Mouse (Mus musculus) liver, adult (tissue): ENCODE measurements around the gene Arhgef3.

Experiments
- GATA4 ChIP-seq: IDR thresholded peaks from 2 replicates; pipeline ENCODE4 v1.6.1; 2014; ENCODE audit warnings: mild to moderate bottlenecking, low read length; ENCODE audit not compliant: insufficient replicate concordance

Arhgef3 gene

GRCm38 (mm10) chr14:27101735-27102134 lies 13.0 kb upstream of the Arhgef3 start:
- no peak for TF ChIP-seq GATA4

GRCm38 (mm10) chr14:27102720-27103119 lies 12.0 kb upstream of the Arhgef3 start:
- no peak for TF ChIP-seq GATA4

DNA sequence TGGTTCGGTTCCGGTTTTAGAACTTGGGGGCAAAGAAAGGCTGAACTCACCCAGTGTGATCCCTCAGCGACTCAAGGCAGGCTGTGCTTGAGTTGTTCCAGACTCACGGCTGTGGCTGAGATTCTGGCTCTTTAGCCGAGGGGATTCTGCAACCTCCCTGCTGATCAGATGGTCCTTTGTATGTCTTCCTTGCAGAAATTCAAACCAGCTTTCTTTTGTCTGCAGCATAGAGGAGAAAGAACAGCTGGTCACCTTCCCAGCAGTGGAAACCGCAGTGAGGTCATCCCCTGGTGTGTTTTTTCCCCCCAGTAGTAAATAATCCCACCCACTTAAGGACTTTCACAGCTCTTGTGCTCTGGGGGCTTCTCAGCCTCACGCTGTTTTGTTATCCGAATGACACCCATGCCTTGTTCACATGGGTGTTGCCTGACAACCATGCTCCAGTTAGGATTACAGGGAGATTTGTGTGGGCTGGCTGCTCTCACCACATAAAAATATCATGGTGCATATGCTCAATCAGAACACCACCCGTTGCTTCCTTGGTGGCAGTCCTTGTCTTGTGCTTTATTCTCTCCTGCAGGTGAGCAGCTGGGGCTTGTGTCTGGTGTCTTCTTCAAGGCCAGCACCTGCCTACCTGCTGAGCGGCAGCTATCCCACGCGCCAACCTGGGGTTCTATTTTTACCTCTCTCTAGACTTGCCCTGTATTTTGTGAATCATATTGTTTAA lies 8.8 kb upstream of the Arhgef3 start:
- TF ChIP-seq GATA4: no peak

- no peak for TF ChIP-seq GATA4
Measured at GRCm38 (mm10) chr14:27108748-27109504, 5.8 kb upstream of the Arhgef3 start.

DNA sequence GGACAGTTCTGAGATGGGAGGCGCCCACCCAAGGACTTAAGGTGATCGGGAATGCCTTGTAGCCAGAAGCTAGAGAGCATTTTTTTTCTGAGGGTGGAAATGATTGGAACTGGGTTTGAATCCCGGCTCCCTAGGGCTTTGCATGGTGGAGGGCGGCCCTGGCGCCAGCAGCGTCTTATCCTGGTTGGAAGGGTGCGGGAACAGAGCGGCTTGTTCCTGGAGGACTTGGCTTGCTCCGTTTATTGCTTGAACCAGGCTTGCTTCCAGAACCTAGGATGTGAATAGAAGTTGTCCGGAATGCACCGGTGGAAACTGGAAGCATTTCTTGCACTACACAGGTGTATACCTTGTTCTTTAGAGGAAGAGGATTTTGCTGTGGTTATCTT lies 569 bp downstream of the Arhgef3 start:
- TF ChIP-seq GATA4: no peak

DNA sequence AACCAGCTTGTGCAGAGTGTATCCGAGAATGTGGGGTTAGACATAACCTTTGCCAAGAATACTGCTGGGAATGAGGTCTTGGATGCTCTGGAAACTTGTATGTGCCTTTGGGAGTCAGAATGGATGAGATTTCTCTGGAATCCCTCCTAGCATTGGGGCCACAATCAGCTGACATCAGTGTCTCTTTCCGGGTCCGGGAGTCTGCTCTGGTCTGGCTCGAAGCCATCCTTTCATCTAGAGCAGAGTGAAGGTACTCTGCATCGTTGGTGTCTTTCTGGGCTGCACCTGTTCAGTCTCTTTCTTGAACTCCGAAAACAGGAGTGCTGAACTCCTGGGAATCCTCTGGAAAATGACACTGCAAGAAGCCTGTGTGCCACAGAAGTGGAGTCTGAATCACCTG lies 1.3 kb downstream of the Arhgef3 start:
- TF ChIP-seq GATA4: no peak

GRCm38 (mm10) chr14:27116577-27117165 lies 2.0 kb downstream of the Arhgef3 start:
- TF ChIP-seq GATA4: no peak

- TF ChIP-seq GATA4: no peak
Measured at GRCm38 (mm10) chr14:27118546-27118945, 3.8 kb downstream of the Arhgef3 start.

DNA sequence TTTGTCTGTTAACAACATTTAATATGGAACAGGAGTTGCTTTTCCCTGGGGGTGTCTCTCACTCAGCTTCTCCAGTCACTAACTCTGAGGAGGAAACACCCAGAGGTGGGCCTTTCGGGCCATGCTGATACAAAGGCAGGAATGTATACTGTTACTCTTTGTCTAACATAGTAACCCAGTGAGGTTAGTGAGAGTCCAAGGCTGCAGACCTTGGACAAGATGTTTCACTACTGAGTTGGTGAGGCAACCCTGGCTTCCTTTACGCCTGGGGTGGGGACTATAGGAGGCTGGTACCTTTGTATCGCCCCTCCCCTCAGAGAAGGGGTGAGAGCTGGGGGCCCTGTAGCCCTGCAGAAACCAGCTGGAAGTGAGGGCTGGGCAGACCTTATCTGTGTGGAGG lies 7.9 kb downstream of the Arhgef3 start:
- TF ChIP-seq GATA4: no peak

DNA sequence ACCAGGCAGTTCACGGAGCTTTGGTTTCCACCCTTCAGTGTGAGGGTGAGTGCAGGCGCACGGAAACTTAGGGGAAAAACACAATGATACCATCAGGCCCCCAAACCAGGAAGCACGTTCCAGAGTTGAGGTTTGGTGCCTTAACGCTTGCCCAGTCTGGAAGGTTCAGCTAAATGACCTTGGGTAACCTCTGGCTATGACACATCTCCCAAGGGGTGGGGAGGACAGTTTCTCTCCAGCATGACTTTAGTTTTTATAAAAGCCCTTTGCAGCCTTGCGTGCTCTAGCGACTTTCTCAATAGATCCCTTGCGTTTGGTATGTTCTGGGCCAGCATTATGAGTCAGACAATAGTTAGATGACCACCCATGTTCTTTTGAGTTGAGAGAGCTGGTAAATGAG lies 8.8 kb downstream of the Arhgef3 start:
- TF ChIP-seq GATA4: no peak

GRCm38 (mm10) chr14:27130031-27130430 lies 15.3 kb downstream of the Arhgef3 start:
- TF ChIP-seq GATA4: no peak

- TF ChIP-seq GATA4: no peak
Measured at GRCm38 (mm10) chr14:27130676-27131075, 16.0 kb downstream of the Arhgef3 start.

DNA sequence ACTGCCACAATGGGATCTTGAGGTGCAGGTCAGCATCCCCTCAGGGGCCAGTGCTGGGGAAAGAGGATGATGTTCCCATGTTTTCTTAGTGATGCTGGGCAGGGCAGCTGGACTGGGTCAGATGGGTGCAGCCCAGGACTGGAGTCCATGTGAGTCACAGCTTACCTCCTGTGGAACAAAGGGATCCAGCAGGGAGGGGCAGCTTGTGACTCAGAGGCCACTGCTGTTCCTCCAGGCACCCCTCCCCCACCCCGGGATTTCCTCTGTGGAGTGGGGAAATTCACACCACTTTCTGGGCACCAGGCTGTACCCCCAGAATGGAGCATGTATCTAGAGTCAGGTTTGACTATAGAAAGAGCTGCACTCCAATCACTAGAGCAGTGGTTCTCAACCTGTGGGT lies 16.8 kb downstream of the Arhgef3 start:
- no peak for TF ChIP-seq GATA4

DNA sequence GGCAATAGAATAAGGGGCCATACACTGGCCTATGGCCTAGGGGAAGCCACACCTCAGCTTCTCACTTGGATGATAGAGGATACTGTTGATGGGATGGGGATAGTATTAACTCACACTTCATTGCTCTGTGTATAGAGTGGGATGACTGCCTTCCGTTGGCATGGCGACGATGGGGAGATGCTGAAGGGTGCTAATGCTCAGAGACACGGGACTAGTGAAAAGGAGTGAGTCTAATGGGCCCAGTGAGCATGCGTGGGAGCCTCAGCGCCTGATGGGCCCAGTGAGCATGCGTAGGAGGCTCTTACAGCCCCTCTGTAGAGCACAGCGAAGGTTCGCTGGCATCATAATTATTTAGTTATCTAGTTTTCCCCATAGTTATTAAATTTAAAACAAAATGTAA lies 24.2 kb downstream of the Arhgef3 start:
- no peak for TF ChIP-seq GATA4

DNA sequence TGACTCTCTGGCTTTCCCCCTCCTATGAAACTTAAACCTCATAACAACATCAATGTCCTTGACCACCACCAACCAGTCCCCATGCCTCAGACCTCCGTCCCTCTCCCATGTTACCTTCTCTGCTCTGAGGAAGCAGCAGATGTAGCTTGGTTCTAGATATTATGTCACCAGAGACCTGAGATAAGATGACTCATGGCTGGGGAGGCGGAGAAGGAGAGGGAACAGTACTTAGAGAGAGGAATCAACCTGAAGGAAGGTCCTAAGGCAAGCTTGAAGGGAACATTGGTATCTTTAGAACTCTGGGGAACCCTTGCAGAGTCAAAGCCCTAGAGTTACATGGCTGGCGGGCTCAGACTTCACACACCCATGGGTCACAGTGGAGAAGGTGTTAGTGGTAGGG lies 25.3 kb downstream of the Arhgef3 start:
- TF ChIP-seq GATA4: no peak

GRCm38 (mm10) chr14:27141486-27141885 lies 26.8 kb downstream of the Arhgef3 start:
- no peak for TF ChIP-seq GATA4
